Mouse (Mus musculus) neutrophil, adult 5-6 weeks (primary cell): ENCODE data around the gene Mapkapk2. TPM values are rescaled to one million over a fixed set of nuclear protein-coding genes. Genes with fewer than 3 reads are reported as not detected.
A peak's percentile ranks its signal among the peaks of the same experiment; 100 is the strongest.

Experiments used
- ATAC-seq: fragments of 151-379, 151-347 bp; 2 replicates; pipeline ENCODE4 v1.8.0; 2017; ENCODE audit warnings: mild to moderate bottlenecking, moderate TSS enrichment; ENCODE audit not compliant: insufficient number of reproducible peaks, poor library complexity, low FRiP score, severe bottlenecking; ENCODE audit errors: extremely low read depth
- total RNA-seq: library from RNA; stranded (forward); fragments of 200-1000 nt; gene quantifications from 2 replicates; pipeline ENCODE4 v1.2.3, GENCODE M21; 2017

The Mapkapk2 gene
- total RNA-seq, 1 experiment from 2014 or later: 103 TPM

DNA sequence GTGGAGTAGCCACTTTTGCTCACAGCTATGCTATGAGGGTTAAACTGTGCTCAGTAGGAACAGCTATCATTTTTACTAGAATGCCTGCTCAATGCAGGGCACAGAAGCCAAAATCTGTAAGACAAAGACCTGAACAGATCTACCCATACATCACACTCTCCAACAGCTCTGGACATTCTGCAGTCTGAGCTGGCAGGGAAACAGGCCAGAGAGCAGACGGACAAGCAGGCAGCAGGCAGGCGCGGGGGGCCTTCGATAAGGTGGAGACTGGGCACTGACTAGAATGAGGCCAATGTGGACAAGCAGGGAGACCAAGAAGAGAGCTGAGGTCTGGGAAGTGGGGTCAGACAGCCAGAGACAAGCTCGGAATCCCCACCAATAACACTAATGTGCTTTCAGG, 37.8 kb downstream of the Mapkapk2 start:
- ATAC-seq: no peak

DNA sequence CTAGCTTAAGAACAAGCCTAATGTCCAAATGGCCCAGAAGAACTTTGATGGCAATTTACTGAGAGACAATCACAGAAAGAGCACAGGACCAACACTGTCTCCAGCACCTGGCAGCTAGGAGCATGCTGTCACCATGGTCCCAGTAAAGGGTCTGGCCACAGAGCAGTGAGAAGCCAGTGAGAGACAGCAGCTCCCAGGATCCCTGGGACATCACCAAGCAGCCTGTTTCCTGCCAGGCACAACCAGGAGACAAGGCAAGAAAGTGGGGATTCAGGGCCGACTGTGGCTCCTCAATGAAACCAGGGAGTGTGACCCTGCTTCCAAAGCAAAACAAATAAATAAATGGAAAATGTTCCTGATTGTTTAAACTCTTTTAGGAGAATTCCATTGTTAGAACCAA, 38.2 kb downstream of the Mapkapk2 start:
- ATAC-seq: no peak

DNA sequence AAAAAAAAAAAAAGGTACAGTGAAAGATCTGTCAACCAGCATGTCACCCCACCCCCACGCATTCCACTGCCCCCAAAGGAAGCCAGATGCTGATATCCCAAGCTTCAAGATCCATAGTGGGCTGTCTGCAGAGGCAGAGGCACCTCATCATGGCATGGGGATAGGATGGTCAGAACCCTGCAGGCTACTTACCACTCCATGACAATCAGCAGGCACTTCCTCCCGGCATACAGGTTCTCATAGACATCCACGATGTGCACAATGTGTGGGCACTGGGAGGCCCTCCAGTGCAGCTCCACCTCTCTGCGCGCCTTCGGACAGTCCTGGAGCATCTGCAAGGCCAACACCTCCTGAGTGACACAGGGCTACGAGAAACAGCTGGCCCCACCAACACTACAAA, 39.2 kb downstream of the Mapkapk2 start:
- no peak for ATAC-seq

DNA sequence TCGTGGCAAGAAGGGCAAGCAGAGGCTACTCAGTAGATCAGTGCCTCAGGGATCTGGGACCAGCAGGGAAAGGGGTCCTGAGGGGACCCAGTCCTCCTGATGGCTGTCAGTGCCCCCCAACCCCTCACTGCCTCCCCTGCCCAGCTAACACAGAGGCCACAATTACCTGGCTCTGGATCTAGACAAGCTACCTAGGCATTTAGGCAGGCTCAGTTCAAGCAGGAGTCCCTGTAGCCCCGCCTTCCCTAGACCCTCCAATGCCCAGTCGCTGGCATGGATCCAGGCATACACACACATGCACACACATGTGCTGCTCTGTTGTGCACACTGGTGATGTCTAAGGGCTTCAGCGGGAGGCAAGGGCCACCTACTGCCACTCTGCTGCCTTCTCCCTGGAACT, 43.4 kb downstream of the Mapkapk2 start:
- no peak for ATAC-seq

DNA sequence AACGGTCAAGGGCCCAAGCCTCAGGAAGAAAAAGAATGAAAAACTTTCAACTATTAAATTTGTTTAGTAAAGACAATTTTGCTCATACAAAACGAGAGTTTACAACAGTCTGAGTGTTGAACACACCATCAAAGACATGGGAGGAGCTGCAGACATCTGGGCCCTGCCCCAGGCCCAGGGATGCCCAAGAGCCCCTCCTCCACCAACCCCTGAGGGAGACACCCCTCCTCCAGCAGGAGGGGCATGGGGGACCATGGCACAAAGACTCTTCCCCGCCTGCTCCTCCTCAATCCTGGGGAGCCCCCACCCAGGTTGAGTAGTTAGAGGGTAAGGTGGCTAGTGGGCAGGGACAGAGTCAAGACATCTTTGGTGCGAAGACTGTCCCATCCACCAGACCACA, 44.0 kb downstream of the Mapkapk2 start:
- ATAC-seq: no peak

DNA sequence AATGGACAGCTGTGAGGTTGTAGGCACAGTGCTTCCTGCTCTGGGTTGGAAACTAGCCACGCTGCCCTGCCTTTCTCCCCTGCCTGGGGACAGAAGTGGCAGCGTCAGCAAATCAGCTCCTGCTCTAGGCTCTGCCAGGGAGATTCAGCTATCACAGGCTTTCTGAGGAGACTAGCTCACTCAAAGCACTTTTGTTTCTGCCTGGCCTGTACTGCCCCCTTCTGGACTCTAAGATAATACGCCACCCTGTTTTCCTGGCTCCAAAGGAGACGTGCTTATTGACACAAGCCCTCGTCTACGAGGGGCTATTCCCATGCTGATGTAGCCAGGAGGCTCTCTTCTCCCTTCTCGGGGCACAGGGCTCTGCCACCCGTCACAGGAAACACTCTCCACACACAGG, 44.4 kb downstream of the Mapkapk2 start:
- ATAC-seq: peak; percentile 28; the same call in 1 of the 2 replicates

DNA sequence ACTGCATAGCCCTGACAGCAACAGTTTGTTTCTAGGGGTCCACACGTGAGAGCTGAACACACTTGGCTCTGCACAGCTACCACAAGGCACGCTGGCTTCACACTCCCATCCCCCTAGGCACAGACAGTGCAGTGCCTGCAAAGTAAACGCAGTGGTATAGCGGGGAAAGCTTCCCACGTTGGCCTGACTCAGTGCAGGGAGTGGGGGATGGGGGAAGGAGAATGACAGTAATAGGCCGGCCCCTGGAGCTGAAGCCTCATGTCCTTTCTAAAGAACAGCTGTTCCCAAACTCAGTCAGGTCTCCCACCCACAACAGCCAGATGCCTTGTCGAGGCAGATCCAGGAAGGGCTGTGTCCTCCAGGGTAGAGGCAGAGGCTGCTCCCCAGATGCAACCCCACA, 46.6 kb downstream of the Mapkapk2 start:
- no peak for ATAC-seq

DNA sequence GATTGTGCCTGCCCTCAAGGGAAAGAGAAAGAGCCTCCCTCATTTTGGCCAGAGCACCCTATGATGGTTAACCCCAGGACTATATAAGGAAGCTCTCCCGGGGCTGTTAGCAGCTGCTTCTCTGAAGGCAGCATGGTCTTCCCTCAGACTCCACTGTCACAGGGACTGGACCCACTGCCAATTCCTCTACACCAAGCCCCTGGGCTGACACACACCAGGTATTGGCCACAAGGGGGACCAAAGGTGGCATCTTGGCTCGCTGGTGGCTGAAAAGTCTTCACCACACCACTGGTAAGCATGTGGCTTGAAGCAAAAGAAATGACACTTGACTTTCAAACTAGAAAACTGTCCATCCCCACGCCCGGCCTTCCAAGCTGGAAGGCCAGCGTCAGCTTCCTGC, 47.0 kb downstream of the Mapkapk2 start:
- no peak for ATAC-seq

DNA sequence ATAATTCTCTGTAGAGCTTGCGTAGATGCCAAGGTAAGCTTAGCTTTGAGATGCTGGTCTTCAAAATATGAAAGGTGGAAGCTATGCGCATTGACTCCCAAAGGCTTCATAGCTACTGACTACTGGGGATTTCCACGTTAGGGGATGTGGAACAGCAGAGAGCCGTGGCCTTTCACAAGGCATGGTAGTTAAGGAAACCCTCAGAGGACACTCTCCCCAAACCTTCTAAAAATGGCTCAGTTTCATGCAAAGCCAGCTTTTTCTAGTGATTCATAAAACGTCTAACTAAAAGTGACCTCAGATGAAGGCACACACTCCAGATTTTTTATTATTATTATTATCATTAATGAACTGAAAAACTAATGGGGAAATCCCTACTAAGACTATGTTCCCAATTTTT, 47.6 kb downstream of the Mapkapk2 start:
- ATAC-seq: no peak

DNA sequence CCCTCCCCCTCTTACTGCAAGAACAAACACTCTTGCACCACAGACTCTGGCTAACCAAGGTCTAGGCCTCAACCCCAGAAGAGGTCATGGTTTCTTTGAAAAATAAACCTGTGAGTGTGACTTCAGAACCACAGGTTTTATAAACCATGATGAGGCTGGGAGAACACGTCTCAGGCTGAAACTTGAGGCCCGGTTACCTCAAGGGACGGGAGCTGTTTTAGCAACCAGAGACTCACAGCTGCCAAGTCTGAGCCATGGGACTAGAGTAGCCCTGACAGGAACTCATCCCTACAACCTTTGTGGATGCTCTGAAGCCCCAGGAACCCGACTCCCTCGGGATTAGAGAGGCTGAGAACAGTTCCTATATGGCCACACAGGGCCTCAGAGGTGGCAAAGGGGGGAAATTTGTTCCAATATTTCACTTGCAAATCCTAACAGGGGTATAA, 48.2 kb downstream of the Mapkapk2 start:
- no peak for ATAC-seq

DNA sequence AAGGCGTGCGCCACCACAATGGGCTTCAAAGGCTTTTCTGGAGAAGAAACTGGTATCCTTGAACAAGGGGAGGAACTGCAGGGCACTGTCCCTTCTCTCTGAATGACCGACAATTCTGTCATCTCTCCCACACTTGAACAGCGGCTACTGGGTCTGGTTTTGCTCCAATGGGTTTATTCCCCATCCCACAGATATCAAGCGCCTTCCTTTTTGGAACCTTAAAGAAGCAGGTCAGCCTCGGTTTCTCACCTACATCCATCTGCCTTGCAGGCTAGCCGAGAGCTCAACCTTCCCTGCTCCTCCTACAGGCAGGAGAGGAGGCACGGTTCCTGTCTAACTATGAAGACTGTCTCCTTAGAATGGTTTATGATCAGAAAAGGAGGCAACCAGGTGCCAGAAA, 48.7 kb downstream of the Mapkapk2 start:
- ATAC-seq: no peak

DNA sequence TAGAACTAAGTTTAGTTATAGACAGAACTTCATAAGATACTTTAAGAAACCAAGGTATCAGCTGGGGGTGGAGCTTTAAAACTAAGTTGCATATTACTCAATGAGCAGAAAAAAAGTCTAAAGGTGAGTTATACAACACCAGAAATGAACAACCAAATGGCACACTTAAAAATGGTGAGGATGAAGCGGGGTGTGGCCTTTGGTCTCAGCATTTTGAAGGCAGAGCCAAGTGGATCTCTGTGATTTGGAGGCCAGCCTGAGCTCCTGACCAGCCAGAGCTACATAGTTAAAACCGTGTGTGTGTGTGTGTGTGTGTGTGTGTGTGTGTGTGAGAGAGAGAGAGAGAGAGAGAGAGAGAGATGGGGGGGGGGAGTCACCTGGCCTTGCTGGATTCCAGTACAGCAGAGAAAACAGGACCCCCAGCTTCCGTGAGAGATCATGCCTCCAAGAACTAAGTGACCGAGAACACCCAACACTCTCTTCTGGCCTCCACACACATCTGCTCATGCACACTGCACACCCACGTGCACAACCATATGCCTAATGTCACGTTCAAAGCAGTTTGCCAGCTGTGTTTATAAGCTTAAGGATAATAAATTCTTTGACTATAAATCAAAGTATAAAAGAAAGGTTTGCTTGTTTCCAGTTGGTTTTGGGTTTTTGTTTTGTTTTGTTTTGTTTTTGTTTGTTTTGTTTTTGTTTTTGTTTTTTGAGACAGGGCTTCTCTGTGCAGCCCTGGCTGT, 49.3 kb downstream of the Mapkapk2 start:
- no peak for ATAC-seq

DNA sequence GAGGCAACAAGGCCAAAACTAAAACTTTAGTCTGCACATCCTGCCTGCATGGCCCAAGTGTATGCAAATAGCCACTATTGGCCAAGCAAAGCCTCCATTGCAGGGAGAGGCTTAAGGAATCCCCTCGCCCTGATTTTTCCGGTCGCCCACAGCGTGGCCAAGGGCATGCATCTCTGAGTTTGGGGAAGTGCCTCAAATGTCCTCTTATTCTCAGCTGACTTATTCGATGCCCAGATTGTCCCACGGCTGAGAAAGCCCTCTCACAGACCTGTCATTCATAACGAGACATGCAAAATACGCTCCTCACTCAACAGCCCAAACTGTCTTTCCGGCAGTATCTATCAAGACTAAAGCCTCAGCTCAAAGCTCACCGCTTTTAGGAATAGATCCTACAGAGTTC, 51.0 kb downstream of the Mapkapk2 start:
- ATAC-seq: peak; percentile 7; the same call in 1 of the 2 replicates

DNA sequence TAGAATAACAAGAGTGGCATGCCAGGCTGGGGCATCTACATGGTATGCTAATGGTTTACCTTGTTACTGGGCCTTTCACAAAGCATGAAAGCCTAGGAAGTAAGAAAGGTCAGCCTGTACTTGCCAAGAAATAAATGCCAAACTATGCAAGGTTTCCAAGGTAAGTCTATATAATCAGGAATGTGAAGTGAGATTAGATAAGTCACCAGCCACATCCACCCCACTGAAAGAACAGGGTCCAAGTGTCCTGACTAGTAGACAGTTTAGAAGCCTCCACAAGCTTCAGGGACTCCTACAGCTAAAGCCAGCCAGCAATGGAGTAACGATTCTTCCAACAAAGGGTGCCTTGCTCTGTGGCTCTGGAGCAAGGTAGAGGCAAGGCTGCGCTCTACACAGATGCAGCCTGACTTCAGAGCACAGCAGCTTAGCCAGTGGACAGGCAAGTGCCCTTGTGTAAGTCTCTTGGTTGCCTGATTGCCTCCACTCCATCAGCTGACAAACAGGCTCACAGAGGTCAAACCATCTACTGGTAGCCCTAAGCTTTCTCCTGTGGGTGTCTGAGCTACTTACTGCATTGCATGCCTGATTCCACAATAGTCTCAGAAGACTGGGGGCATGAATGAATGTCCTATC, 51.8 kb downstream of the Mapkapk2 start:
- ATAC-seq: no peak

DNA sequence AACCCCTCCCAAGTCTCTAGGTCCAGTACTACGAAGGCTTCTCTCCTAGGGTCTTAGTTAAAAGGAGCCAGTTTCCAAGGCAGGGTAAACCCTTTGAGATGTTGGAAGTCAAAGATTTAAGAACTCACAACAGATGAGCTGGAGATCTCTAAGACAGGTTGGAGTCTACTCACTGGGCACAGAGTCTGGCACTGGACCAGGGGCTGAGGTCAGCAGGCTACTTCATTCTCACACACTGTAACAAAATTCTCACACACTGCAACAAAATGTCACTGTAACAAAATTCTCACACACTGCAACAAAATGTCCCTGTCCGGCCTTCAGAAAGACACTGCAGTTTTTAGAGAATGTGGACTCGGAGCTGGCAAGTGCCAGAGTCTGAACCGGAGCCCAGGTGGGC, 54.0 kb downstream of the Mapkapk2 start:
- ATAC-seq: no peak

DNA sequence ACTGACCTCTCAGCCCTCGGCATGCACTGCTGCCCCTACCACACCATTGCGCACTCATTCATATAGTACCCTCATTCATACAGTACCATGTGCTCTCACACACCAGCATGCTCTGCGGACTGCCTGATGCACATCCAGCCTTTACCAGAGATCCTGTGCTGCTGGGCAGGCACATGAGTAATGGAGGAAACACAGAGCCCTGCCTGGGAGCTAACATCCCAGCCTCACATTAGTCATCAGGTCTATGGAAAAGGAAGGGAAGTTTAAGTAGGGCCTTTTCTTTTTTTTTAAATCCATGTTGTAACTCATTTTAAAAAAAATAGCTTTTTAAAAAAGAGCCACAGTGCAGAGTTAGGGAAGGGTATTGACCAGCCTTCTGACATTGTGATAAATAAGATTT, 54.9 kb downstream of the Mapkapk2 start:
- ATAC-seq: no peak

DNA sequence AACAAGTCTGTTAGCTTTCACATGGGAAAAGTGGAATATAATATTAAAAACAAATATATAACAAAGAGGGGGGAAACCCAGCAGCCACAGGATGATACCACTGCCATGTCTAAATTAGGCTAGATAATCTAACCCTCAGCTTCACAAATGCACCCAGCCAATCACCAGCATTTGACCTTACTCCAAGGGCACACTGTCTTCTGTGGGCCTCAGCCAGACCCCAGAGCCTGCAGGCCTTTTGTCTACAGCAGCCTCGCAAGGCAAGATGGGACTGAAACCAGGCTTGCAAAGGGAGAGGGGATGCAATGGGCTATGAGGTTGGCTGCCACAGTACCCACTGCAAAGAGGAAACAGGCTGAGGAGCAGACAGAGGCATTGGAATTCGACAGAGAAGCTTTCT, 55.4 kb downstream of the Mapkapk2 start:
- ATAC-seq: no peak

DNA sequence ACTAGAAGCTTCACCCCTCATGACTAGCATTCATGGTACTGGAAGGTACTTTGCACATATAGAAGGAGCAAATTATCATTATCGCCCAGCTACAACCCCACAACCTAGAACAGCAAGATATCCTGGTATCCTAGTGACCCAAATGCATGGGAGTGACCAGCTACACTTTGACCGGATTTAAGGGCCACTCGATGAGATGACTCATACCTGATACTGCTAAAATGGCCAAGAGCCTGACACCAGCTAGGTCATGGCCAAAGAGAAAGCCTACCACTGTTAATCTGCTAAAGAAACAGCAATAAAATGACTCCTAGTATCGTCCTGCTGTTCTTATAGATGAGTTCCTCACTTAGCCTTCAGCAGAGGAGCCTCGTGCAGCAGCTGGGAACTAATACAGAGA, 58.1 kb downstream of the Mapkapk2 start:
- ATAC-seq: no peak

DNA sequence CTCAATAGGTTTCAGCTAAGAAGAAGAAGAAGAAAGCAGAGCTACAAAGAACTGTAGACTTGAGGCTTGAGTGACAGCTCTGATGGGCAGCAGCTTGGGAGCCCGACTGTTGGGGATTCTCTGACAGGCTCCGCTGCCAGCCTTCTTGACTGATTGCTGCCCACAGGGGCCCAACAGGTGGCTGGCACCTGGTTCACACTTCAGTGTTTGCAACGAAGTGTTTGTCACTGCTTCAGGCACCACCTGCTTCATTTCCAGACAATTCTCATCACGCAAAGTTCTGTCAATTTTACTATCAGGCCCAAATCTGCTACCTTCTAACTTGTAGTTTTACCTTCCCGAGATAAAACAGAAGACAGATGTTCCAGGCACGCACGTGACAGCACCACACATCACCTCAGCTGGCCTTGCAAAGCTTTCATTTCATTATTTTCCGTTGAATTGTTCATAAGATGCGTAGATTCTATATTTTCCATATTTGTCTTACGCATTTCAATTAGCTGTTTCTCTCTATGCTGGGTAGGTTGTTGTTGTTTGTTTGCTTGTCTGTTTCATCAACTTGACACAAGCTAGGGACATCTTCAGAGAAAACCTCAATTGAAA, 59.1 kb downstream of the Mapkapk2 start:
- no peak for ATAC-seq

DNA sequence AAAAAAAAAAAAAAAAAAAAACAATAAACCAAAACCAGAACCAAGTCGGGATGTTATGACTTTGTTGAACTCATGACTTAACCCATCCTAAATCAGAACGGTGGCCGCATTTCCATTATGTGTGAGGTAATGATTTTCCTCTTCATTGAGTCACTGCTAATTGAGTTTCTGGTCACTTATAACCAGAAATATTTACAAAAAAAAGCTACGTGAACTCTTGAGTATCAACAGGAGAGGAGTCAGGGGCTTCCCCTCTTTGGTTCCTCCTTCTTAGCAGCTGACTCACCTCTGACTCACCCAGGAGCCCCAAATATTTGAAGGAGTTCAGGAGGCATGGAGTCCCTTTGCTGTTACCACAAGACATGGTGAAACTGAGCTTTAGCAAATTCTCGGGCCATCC, 59.6 kb downstream of the Mapkapk2 start:
- peak; percentile 87 for ATAC-seq
